Mouse (Mus musculus): ENCODE measurements at regions not wholly inside any gene's neighbourhood (a gene's known extent, or its start where the extent isn't known, plus 50 kb on each side); places are given as distances from the start of the nearest gene placed in this dataset.

DNA sequence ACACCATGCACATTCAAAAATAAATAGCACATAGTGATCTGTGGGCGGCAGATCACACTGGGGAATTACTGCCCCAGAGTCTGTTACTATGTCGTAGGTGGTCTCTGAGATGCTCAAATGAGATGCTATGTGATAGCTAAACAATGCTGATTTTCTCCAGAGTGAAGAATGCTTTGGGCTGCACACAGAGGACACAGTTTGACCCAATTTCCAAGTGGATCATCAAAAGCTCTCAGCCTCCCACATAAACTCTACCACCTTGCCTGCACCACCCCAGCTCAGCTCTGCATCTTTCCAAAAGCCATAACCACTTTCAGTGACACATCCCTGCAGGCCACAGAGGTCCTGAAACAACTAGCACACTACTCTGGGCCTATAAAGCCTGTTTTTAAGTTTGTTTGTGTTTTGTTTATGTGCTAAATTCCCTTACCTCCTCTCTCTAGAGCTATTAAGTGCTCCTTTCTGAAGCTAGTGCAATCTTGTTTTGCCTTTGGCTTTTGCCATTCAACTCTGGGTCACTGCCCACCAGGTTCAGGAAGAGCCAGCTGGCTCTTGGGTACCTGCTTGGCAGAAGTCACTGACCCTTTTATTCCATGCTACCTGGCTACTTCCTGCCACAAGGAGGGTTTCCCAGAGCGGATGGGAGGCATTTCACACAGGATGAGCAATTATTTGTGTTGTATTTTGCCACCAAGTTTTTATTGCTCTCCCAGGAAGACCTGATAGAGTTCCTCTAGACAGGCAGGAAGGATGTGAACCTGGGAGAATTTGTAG is 73.3 kb upstream of the 2610301B20Rik start:
- TF ChIP-seq CTCF (IDR thresholded peaks at IDR 0.05; ENCODE audit: low read depth) (no peak), EP300 (IDR thresholded peaks at IDR 0.05; ENCODE audit: low read depth) (no peak)
